Mouse (Mus musculus) forebrain, embryonic 15.5 days (tissue): ENCODE data around the gene Ccdc22. TPM values are rescaled to one million over a fixed set of nuclear protein-coding genes. Genes with fewer than 3 reads are reported as not detected.

Experiments used
- ATAC-seq: fragments of 200-750 bp; cut with Nextera tagmentation; replicated peaks from 2 replicates; pipeline ENCODE4 v1.8.0; 2017; ENCODE audit warnings: mild to moderate bottlenecking, moderate TSS enrichment, moderate library complexity
- H3K27ac ChIP-seq: fragments of 300-500 bp; sonication (generic); replicated peaks from 2 replicates; pipeline ENCODE4 v1.5.1; 2015; ENCODE audit warnings: mild to moderate bottlenecking, inconsistent platforms
- H3K27me3 ChIP-seq: fragments of 300-500 bp; sonication (generic); 2 replicates; pipeline ENCODE4 v1.6.1; 2015; ENCODE audit warnings: inconsistent platforms
- H3K36me3 ChIP-seq: fragments of 300-500 bp; sonication (generic); 2 replicates; pipeline ENCODE4 v1.6.1; 2015; ENCODE audit warnings: mild to moderate bottlenecking, inconsistent platforms
- H3K4me1 ChIP-seq: fragments of 300-500 bp; sonication (generic); 2 replicates; pipeline ENCODE4 v1.6.1; 2015; ENCODE audit warnings: inconsistent platforms
- H3K4me2 ChIP-seq: fragments of 300-500 bp; sonication (generic); replicated peaks from 2 replicates; pipeline ENCODE4 v1.6.1; 2015; ENCODE audit warnings: mild to moderate bottlenecking, inconsistent platforms
- H3K4me3 ChIP-seq: fragments of 300-500 bp; sonication (generic); 2 replicates; pipeline ENCODE4 v1.5.1; 2015; ENCODE audit warnings: mild to moderate bottlenecking, inconsistent platforms
- H3K9ac ChIP-seq: fragments of 300-500 bp; sonication (generic); replicated peaks from 2 replicates; pipeline ENCODE4 v1.6.1; 2015; ENCODE audit warnings: mild to moderate bottlenecking, inconsistent platforms
- H3K9me3 ChIP-seq: fragments of 300-500 bp; sonication (generic); 2 replicates; pipeline ENCODE4 v1.6.1; 2016; ENCODE audit warnings: inconsistent platforms
- WGBS: fragments of 180-500 bp; shearing (Covaris S2); methylation state at CpG from one replicate; pipeline ENCODE4 v1.1.7; 2015; ENCODE audit warnings: mixed read lengths; 5-methylcytosine and 5-hydroxymethylcytosine counted together
- polyA plus RNA-seq: library from polyadenylated mRNA; unstranded; fragments of >200 nt; fragmentation: Nextera tagmentation; extraction: Ambion mirVana; gene quantifications from 2 replicates; pipeline ENCODE4 v1.2.1, GENCODE M21; 2015

Ccdc22 gene
- polyA plus RNA-seq, 1 experiment from 2014 or later, result 40.5 TPM

GRCm38 (mm10) chrX:7571565-7572136, 33.7 kb downstream of the Ccdc22 start:
- Histone ChIP-seq H3K27ac (no peak overlapping the region), H3K4me2 (no peak overlapping the region), H3K9me3 (no peaks in the 10 kb centered on the region), H3K36me3 (no peaks in the 10 kb centered on the region), H3K4me3 (no peak overlapping the region), H3K9ac (no peak overlapping the region), H3K4me1 (peaks cover 18% of the 10 kb centered on the region), H3K27me3 (no peaks in the 10 kb centered on the region)
- 94% methylated on average over 9 of the region's 9 CpGs for WGBS
- no peak for ATAC-seq

GRCm38 (mm10) chrX:7570481-7571175, 34.7 kb downstream of the Ccdc22 start:
- 65% methylated on average over 7 of the region's 7 CpGs for WGBS
- Histone ChIP-seq H3K36me3 (no peaks in the 10 kb centered on the region), H3K27me3 (no peaks in the 10 kb centered on the region), H3K9me3 (no peaks in the 10 kb centered on the region), H3K27ac (no peak overlapping the region), H3K9ac (no peak overlapping the region), H3K4me2 (no peak overlapping the region), H3K4me3 (no peak overlapping the region), H3K4me1 (peaks cover 18% of the 10 kb centered on the region)
- no peak for ATAC-seq

GRCm38 (mm10) chrX:7567491-7567890, 37.8 kb downstream of the Ccdc22 start:
- Histone ChIP-seq H3K27ac (no peak overlapping the region), H3K9ac (no peak overlapping the region), H3K4me1 (peaks cover 8% of the 10 kb centered on the region; the same call in 1 of the 2 replicates), H3K27me3 (no peaks in the 10 kb centered on the region), H3K4me2 (no peak overlapping the region), H3K36me3 (no peaks in the 10 kb centered on the region), H3K4me3 (no peak overlapping the region), H3K9me3 (no peaks in the 10 kb centered on the region)
- no peak for ATAC-seq
- 75% methylated on average over 9 of the region's 9 CpGs for WGBS

GRCm38 (mm10) chrX:7566352-7566751, 39.0 kb downstream of the Ccdc22 start:
- Histone ChIP-seq H3K27me3 (no peaks in the 10 kb centered on the region), H3K4me1 (no peaks in the 10 kb centered on the region), H3K4me2 (no peak overlapping the region), H3K4me3 (no peak overlapping the region), H3K9me3 (no peaks in the 10 kb centered on the region), H3K9ac (no peak overlapping the region), H3K27ac (no peak overlapping the region), H3K36me3 (no peaks in the 10 kb centered on the region)
- 88% methylated on average over 6 of the region's 6 CpGs for WGBS
- ATAC-seq, result no peak

- no peaks in the 10 kb centered on the region for H3K4me1 ChIP-seq
- no peak overlapping the region for H3K4me2 ChIP-seq
- WGBS, result 28% methylated on average over 2 of the region's 2 CpGs
- H3K36me3 ChIP-seq, result no peaks in the 10 kb centered on the region
- no peaks in the 10 kb centered on the region for H3K9me3 ChIP-seq
- no peak overlapping the region for H3K27ac ChIP-seq
- ATAC-seq, result no peak
- H3K27me3 ChIP-seq, result no peaks in the 10 kb centered on the region
- H3K4me3 ChIP-seq, result no peak overlapping the region
- H3K9ac ChIP-seq, result no peak overlapping the region
Observed at GRCm38 (mm10) chrX:7563076-7563475, 42.2 kb downstream of the Ccdc22 start.

GRCm38 (mm10) chrX:7553474-7553873, 51.8 kb downstream of the Ccdc22 start:
- H3K9me3 ChIP-seq, result no peaks in the 10 kb centered on the region
- no peak overlapping the region for H3K27ac ChIP-seq
- H3K27me3 ChIP-seq, result no peaks in the 10 kb centered on the region
- no peak overlapping the region for H3K4me2 ChIP-seq
- H3K4me1 ChIP-seq, result no peaks in the 10 kb centered on the region
- H3K4me3 ChIP-seq, result no peak overlapping the region
- 93% methylated on average over 4 of the region's 4 CpGs for WGBS
- H3K36me3 ChIP-seq, result no peaks in the 10 kb centered on the region
- no peak overlapping the region for H3K9ac ChIP-seq
- ATAC-seq, result no peak

Other genes with a start within 250 kb of the Ccdc22 start
- gene Usp27x, start 229.7 kb downstream of the Ccdc22 start, polyA plus RNA-seq, result 1.7 and 1.9 TPM in 2 replicates
- gene Foxp3, start 31.9 kb downstream of the Ccdc22 start, polyA plus RNA-seq, result 0.05 and 0.10 TPM in 2 replicates
- 4.8 and 4.9 TPM in 2 replicates for gene Ppp1r3f, start 31.2 kb downstream of the Ccdc22 start, polyA plus RNA-seq
- 0.05 and 0.19 TPM in 2 replicates for gene Cacna1f, start 1.6 kb upstream of the Ccdc22 start, polyA plus RNA-seq
- gene Syp, start 33.0 kb upstream of the Ccdc22 start, polyA plus RNA-seq, result 109 and 120 TPM in 2 replicates
- gene Prickle3, start 51.7 kb upstream of the Ccdc22 start, polyA plus RNA-seq, result 1.3 and 1.9 TPM in 2 replicates
- 36.8 and 40.0 TPM in 2 replicates for gene Plp2, start 65.9 kb upstream of the Ccdc22 start, polyA plus RNA-seq
- gene Magix, start 75.7 kb upstream of the Ccdc22 start, polyA plus RNA-seq, result 0.11 and 0.13 TPM in 2 replicates
- gene Gpkow, start 91.6 kb upstream of the Ccdc22 start, polyA plus RNA-seq, result 47.4 and 50.2 TPM in 2 replicates
- gene Wdr45, start 108.8 kb upstream of the Ccdc22 start, polyA plus RNA-seq, result 38.0 and 43.1 TPM in 2 replicates
- gene Gm45208, start 116.7 kb upstream of the Ccdc22 start, polyA plus RNA-seq, result 0.84 TPM in 1 of 2 replicates, not detected in the other
- gene Praf2, start 122.9 kb upstream of the Ccdc22 start, polyA plus RNA-seq, result 104 and 107 TPM in 2 replicates
- gene Ccdc120, start 145.4 kb upstream of the Ccdc22 start, polyA plus RNA-seq, result 55.5 and 63.3 TPM in 2 replicates
- gene Tfe3, start 157.0 kb upstream of the Ccdc22 start, polyA plus RNA-seq, result 21.8 and 23.4 TPM in 2 replicates
- 77.6 and 78.5 TPM in 2 replicates for gene Gripap1, start 184.2 kb upstream of the Ccdc22 start, polyA plus RNA-seq
- 2.8 and 3.1 TPM in 2 replicates for gene Kcnd1, start 216.8 kb upstream of the Ccdc22 start, polyA plus RNA-seq
- 53.8 and 55.8 TPM in 2 replicates for gene Otud5, start 235.8 kb upstream of the Ccdc22 start, polyA plus RNA-seq